Mouse (Mus musculus) E14TG2a.4 (cell line): Measurements from ENCODE around the gene Pax6.

Experiments used
- H3K27me3 ChIP-seq: 2 replicates; pipeline ENCODE4 v1.6.1; 2014; ENCODE audit warnings: low read length, control low read depth; ENCODE audit not compliant: insufficient read depth
- H3K36me3 ChIP-seq: 2 replicates; pipeline ENCODE4 v1.6.1; 2014; ENCODE audit warnings: low read length, control low read depth; ENCODE audit not compliant: insufficient read depth
- H3K4me1 ChIP-seq: replicated peaks from 2 replicates; pipeline ENCODE4 v1.6.1; 2014; ENCODE audit warnings: low read depth, low read length, control low read depth
- H3K4me3 ChIP-seq: replicated peaks from 2 replicates; pipeline ENCODE4 v1.5.1; 2014; ENCODE audit warnings: mild to moderate bottlenecking, low read length
- H3K9me3 ChIP-seq: 2 replicates; pipeline ENCODE4 v1.6.1; 2014; ENCODE audit warnings: low read length, control low read depth
- CTCF ChIP-seq: conservative IDR thresholded peaks from 2 replicates; pipeline ENCODE4 v1.5.1; 2014; ENCODE audit warnings: low read length
- NANOG ChIP-seq: IDR thresholded peaks from 2 replicates; pipeline ENCODE4 v1.6.1; 2014; ENCODE audit warnings: borderline replicate concordance, low read length, mixed read lengths
- POU5F1 ChIP-seq: IDR thresholded peaks from 2 replicates; pipeline ENCODE4 v1.6.1; 2014; ENCODE audit warnings: low read length, borderline replicate concordance

The Pax6 gene

DNA sequence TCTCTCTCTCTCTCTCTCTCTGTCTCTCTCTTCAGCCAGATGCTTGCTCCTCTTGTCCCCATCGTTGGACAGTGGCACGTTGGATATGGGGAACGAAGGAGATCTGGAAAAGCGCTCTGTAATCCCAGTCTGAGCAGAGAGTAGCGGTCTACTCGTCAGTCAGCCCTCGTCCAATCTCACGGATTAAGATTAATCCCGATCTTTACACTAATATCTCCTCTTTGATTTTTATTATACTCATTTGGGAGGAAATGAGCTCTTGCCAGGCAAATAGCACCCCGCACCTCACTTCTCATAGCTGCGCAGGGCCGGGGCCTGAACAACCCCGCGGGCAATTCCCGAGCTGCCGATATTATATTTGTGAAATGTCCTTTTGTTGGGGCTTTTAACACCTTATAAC is 6.6 kb upstream of the Pax6 start:
- Histone ChIP-seq H3K36me3 (no peaks in the 10 kb centered on the region), H3K4me1 (peaks cover 49% of the 10 kb centered on the region), H3K9me3 (no peaks in the 10 kb centered on the region), H3K27me3 (peaks cover 97% of the 10 kb centered on the region), H3K4me3 (no peak overlapping the region)
- TF ChIP-seq POU5F1: no peak
- no peak for TF ChIP-seq NANOG
- no peak for TF ChIP-seq CTCF

DNA sequence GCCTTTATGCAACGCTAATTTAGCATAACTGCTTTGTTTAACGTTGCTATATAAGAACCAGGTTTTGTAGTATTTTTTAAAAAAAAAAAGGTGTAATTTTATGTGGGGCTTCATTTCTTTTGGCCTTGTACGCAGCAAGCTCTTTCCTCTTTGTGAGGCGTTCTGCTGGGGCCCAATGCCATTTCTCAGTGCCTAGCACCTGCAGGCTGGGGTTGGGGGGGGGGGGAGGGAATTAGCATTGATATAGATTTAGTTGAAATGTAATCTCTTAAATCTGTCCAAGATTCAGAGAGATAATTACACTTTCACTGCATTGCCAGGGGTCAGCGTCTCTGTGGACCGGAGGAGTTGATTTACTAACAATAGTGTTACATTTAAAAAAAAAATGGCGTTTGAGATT is 6.1 kb upstream of the Pax6 start:
- TF ChIP-seq CTCF: no peak
- TF ChIP-seq NANOG: no peak
- TF ChIP-seq POU5F1: no peak
- no peaks in the 10 kb centered on the region for H3K9me3 ChIP-seq
- H3K27me3 ChIP-seq: peaks cover 97% of the 10 kb centered on the region
- no peak overlapping the region for H3K4me3 ChIP-seq
- H3K4me1 ChIP-seq: peaks cover 54% of the 10 kb centered on the region
- H3K36me3 ChIP-seq: no peaks in the 10 kb centered on the region

DNA sequence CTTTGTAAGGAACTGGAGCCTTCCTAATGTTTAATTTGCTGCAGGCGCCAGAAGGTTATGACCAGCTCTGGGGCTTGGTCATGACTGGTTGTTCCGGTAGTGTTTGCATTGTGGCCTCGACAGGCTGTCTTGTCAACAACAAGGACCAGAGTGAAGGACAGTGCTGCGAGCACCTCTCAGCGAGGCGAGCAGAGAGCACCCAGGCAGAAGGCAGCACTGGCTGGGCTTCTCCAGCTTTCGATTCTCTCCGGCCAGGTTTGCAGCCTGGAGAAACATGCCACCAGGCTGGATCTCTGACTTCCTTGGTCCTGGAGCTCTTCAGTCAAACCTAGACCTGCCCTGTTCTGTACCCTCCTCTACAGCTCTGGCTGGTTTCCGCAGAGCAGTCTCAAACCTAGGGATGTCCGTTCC is 5.6 kb upstream of the Pax6 start:
- peaks cover 59% of the 10 kb centered on the region for H3K4me1 ChIP-seq

DNA sequence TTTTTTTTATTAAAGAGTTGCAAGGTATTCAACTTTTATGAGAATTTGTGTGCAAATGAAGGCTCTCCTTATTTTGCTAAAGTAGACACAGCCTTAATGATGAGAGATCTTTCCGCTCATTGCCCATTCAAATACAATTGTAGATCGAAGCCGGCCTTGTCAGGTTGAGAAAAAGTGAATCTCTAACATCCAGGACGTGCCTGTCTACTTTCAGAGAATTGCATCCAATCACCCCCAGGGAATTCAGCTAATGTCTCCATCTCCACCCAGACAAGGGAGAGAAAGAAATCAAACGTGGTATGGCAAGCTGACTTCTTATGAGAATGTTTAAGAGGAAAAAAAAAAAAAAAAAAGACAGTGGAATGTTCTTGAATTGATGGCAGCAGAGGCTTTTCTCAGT is 3.7 kb upstream of the Pax6 start:
- H3K36me3 ChIP-seq: no peaks in the 10 kb centered on the region
- no peaks in the 10 kb centered on the region for H3K9me3 ChIP-seq
- TF ChIP-seq NANOG: no peak
- TF ChIP-seq CTCF: no peak
- TF ChIP-seq POU5F1: no peak
- no peak overlapping the region for H3K4me3 ChIP-seq
- H3K27me3 ChIP-seq: peaks cover 99% of the 10 kb centered on the region
- peaks cover 67% of the 10 kb centered on the region for H3K4me1 ChIP-seq

More for the DNA sequence above, 5.6 kb upstream of the Pax6 start:
- no peak overlapping the region for H3K4me3 ChIP-seq
- H3K27me3 ChIP-seq: peaks cover 99% of the 10 kb centered on the region
- H3K9me3 ChIP-seq: no peaks in the 10 kb centered on the region
- no peak for TF ChIP-seq POU5F1
- TF ChIP-seq NANOG: no peak
- no peak for TF ChIP-seq CTCF
- H3K36me3 ChIP-seq: no peaks in the 10 kb centered on the region

DNA sequence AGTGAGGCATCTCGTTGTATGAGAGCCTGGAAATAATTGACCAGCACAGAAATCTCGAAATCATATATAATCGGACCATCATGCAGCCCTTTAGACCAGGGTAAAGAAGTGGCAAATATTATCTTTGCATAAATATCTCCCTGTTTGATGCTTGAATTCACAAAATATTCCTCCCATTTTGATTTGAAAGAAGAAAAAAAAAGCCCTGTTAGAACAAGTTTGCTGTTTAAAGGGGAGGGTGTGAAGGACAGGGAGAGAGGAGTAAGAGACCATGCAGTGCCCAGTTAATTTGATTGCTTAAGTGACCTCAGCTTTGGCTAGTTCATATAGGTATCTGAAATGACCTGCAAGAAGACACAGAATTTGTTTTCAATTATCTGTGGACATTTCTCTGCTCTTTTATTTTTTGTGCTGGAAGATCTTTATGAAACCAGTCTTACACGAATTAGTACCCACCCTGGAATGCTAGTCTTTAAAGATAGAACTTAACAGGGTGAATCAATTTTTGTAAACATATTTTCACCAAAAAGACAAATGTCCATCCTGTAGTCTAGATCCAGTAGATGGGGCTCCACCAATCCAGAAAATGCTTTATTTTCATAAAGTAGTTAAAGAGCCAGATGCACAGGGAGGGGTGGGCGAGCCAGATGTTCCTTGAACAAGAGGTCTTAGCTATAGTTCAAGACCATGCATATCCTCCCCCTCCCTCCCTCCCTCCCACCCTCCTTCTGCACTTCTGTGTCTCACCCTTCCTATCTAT is 3.0 kb upstream of the Pax6 start:
- Histone ChIP-seq H3K9me3 (no peaks in the 10 kb centered on the region), H3K4me1 (peaks cover 65% of the 10 kb centered on the region), H3K27me3 (peaks cover 99% of the 10 kb centered on the region), H3K36me3 (no peaks in the 10 kb centered on the region), H3K4me3 (no peak overlapping the region)
- no peak for TF ChIP-seq CTCF
- no peak for TF ChIP-seq NANOG
- no peak for TF ChIP-seq POU5F1

DNA sequence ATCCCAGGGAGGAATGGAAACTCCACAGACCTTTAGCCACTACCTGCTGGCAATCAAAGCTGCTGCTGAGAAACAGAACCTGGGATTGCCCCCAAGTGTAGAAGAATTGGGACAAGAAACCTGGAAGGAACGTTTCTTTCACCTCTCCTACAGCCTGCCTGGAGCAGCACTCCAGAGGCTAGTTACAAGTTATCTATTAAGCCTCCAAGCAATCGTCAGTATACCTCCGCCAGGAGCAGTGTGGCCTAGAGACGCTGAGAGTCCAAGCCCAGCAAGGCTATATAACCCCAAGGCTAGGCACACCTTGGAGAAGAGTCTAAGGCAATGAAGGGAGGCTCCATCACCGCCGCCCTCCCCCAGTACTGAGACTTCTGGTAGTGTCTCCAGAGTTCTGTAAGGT is 2.4 kb upstream of the Pax6 start:
- Histone ChIP-seq H3K4me3 (peak overlapping the region; percentile 57), H3K27me3 (peaks cover 99% of the 10 kb centered on the region), H3K9me3 (no peaks in the 10 kb centered on the region), H3K36me3 (no peaks in the 10 kb centered on the region), H3K4me1 (peaks cover 65% of the 10 kb centered on the region)
- TF ChIP-seq POU5F1 (no peak), NANOG (no peak), CTCF (no peak)

DNA sequence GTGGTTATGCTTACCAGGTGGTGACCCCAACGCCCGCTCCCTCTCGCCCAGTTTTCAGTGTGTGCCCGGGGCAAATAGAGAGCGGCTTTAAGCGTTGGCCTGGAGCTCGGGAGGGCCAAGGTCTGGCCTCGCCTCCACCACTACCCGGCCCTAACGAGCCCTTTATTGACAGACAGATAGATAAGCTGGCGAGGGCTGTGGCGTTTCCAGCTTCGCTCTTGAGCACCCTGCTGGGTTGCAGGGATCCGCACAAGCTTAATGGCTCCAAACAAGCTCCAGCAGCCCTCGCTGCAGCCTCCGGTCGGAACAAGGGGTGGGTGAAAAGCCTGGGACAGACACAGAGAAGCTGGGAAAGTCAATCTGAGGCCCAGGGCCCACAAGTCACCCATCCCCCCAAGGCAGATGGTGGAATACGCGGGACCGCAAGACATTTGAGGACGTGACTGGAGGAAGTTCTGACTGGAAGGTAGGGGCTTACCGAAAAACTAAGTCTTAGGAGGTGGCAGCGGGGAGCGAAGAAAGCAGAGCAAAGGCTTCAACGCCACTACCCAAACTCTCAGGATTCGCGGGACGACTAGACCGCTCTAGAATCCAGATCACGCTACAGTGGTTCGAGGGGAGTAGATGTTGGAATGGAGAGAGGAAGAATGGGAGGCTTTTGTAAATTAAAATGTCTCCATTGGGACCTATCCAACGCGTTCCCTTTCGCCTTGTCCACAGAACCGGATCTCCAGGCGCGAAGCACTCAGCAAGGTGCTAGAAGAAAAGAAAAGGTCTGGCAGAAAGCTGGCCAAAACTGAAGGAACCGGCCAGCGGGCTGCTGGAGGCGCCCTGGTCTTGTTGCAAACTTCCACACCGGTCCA is 1.7 kb upstream of the Pax6 start:
- Histone ChIP-seq H3K4me1 (peaks cover 67% of the 10 kb centered on the region), H3K4me3 (peak overlapping the region; percentile 57), H3K27me3 (peaks cover 99% of the 10 kb centered on the region), H3K9me3 (no peaks in the 10 kb centered on the region), H3K36me3 (no peaks in the 10 kb centered on the region)
- TF ChIP-seq POU5F1: no peak
- no peak for TF ChIP-seq NANOG
- TF ChIP-seq CTCF: no peak

DNA sequence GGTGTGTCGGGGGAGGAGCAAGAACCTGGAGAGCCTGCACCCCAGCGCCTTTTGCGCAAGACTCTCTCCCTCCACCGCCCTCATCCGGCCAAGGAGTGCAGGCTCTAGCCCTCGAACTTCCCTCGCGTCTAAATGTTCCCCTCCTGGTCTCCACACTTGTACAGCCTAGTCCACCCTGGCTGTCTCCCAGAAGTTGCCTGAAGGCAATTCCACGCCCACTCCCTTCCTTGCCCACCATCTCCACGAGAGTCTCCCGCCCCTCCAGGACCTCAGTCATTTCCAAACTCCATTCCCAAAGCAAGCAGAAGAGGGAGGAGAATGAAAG is 1.1 kb upstream of the Pax6 start:
- Histone ChIP-seq H3K4me1 (peaks cover 73% of the 10 kb centered on the region), H3K9me3 (no peaks in the 10 kb centered on the region), H3K4me3 (peak overlapping the region; percentile 57), H3K36me3 (no peaks in the 10 kb centered on the region), H3K27me3 (peaks cover 99% of the 10 kb centered on the region)
- TF ChIP-seq CTCF: no peak
- no peak for TF ChIP-seq NANOG
- no peak for TF ChIP-seq POU5F1
